Mouse (Mus musculus): ENCODE data around the gene Dph3.
"Not testable (repeated sequence)": the region's sequence is repeated elsewhere in the genome, so short reads cannot be mapped to it uniquely, and the experiment has no call there.

Gene Dph3

GRCm38 (mm10) chr14:32085486-32086201, at the start of gene Dph3:
Dph3 (minus strand) TSS chr14:32085729.
- DNase-seq (ENCODE audit: extremely low read depth, low read depth) = peak; percentile 92

- DNase-seq (ENCODE audit: extremely low read depth, low read depth) = peak; percentile 35
These were observed 48.8 kb upstream of the Dph3 start for GRCm38 (mm10) chr14:32134293-32134692.

GRCm38 (mm10) chr14:32131836-32132235, 46.3 kb upstream of the Dph3 start:
- DNase-seq (ENCODE audit: extremely low read depth, low read depth) = peak; percentile 83

- no peak for DNase-seq (ENCODE audit: extremely low read depth, low read depth)
These were observed 42.9 kb upstream of the Dph3 start for GRCm38 (mm10) chr14:32128409-32128808.

- not testable (repeated sequence) for DNase-seq (ENCODE audit: extremely low read depth, low read depth)
These were observed 39.7 kb upstream of the Dph3 start for GRCm38 (mm10) chr14:32125256-32125655.

- no peak for DNase-seq (ENCODE audit: extremely low read depth, low read depth)
These were observed 38.7 kb upstream of the Dph3 start for GRCm38 (mm10) chr14:32124261-32124660.

- DNase-seq (ENCODE audit: extremely low read depth, low read depth) = peak; percentile 26
These were observed 36.4 kb upstream of the Dph3 start for GRCm38 (mm10) chr14:32121920-32122315.

- DNase-seq (ENCODE audit: extremely low read depth, low read depth) = no peak
These were observed 35.7 kb upstream of the Dph3 start for GRCm38 (mm10) chr14:32120940-32121919.

GRCm38 (mm10) chr14:32112124-32112523, 26.6 kb upstream of the Dph3 start:
- not testable (repeated sequence) for DNase-seq (ENCODE audit: extremely low read depth, low read depth)

GRCm38 (mm10) chr14:32106911-32107310, 21.4 kb upstream of the Dph3 start:
- DNase-seq (ENCODE audit: extremely low read depth, low read depth) = no peak

GRCm38 (mm10) chr14:32105663-32106062, 20.1 kb upstream of the Dph3 start:
- no peak for DNase-seq (ENCODE audit: extremely low read depth, low read depth)

GRCm38 (mm10) chr14:32103556-32103955, 18.0 kb upstream of the Dph3 start:
- no peak for DNase-seq (ENCODE audit: extremely low read depth, low read depth)

- no peak for DNase-seq (ENCODE audit: extremely low read depth, low read depth)
These were observed 13.4 kb upstream of the Dph3 start for GRCm38 (mm10) chr14:32098951-32099350.

GRCm38 (mm10) chr14:32097691-32098090, 12.2 kb upstream of the Dph3 start:
- DNase-seq (ENCODE audit: extremely low read depth, low read depth) = no peak

- no peak for DNase-seq (ENCODE audit: extremely low read depth, low read depth)
These were observed 11.2 kb upstream of the Dph3 start for GRCm38 (mm10) chr14:32096740-32097139.

- DNase-seq (ENCODE audit: extremely low read depth, low read depth) = no peak
These were observed 10.1 kb upstream of the Dph3 start for GRCm38 (mm10) chr14:32095646-32096045.

GRCm38 (mm10) chr14:32093500-32094117, 8.1 kb upstream of the Dph3 start:
- DNase-seq (ENCODE audit: extremely low read depth, low read depth) = no peak

GRCm38 (mm10) chr14:32093018-32093417, 7.5 kb upstream of the Dph3 start:
- DNase-seq (ENCODE audit: extremely low read depth, low read depth) = no peak

- no peak for DNase-seq (ENCODE audit: extremely low read depth, low read depth)
These were observed 6.2 kb upstream of the Dph3 start for GRCm38 (mm10) chr14:32091704-32092103.

GRCm38 (mm10) chr14:32091124-32091523, 5.6 kb upstream of the Dph3 start:
- DNase-seq (ENCODE audit: extremely low read depth, low read depth) = no peak

GRCm38 (mm10) chr14:32087584-32088248, 2.2 kb upstream of the Dph3 start:
- DNase-seq (ENCODE audit: extremely low read depth, low read depth) = not testable (repeated sequence)

Measured in MEL-GATA-1-ER (cell line).